Mouse (Mus musculus): ENCODE data around the gene Gm9887. TPM values are rescaled to one million over a fixed set of nuclear protein-coding genes. Genes with fewer than 3 reads are reported as not detected.

Gm9887 gene
- polyA plus RNA-seq, 1 experiment, result 1.1 TPM

GRCm38 (mm10) chr12:69416793-69417192, 44.5 kb upstream of the Gm9887 start:
- Histone ChIP-seq H3K27ac (ENCODE audit: control insufficient read depth, insufficient read depth, low read length) (no peak overlapping the region), H3K36me3 (ENCODE audit: control insufficient read depth, insufficient read depth, low read length) (no peaks in the 10 kb centered on the region), H3K4me1 (replicated peaks; ENCODE audit: control insufficient read depth, insufficient read depth, low read length) (peaks cover 22% of the 10 kb centered on the region), H3K4me3 (ENCODE audit: control insufficient read depth, insufficient read depth, low read length) (no peak overlapping the region), H3K27me3 (ENCODE audit: control insufficient read depth, insufficient read depth, low read length) (no peaks in the 10 kb centered on the region)
- TF ChIP-seq POLR2A (IDR thresholded peaks at IDR 0.05; ENCODE audit: control insufficient read depth, extremely low read depth, insufficient read depth, low read length, poor library complexity) (no peak), CTCF (IDR thresholded peaks at IDR 0.05; ENCODE audit: borderline replicate concordance, control insufficient read depth, extremely low read depth, insufficient read depth, low read length, poor library complexity) (no peak)
- 53% methylated on average over 7 of the region's 7 CpGs for WGBS
- no peak for DNase-seq

- no peak overlapping the region for H3K27ac ChIP-seq (ENCODE audit: control insufficient read depth, insufficient read depth, low read length)
Observed at GRCm38 (mm10) chr12:69414826-69415572, 42.7 kb upstream of the Gm9887 start.

GRCm38 (mm10) chr12:69413303-69413702, 41.0 kb upstream of the Gm9887 start:
- DNase-seq, result no peak
- TF ChIP-seq CTCF (IDR thresholded peaks at IDR 0.05; ENCODE audit: borderline replicate concordance, control insufficient read depth, extremely low read depth, insufficient read depth, low read length, poor library complexity), result no peak
- TF ChIP-seq POLR2A (IDR thresholded peaks at IDR 0.05; ENCODE audit: control insufficient read depth, extremely low read depth, insufficient read depth, low read length, poor library complexity), result no peak
- 4% methylated on average over 3 of the region's 3 CpGs for WGBS
- no peak overlapping the region for H3K27ac ChIP-seq (ENCODE audit: control insufficient read depth, insufficient read depth, low read length)
- peaks cover 20% of the 10 kb centered on the region for H3K4me1 ChIP-seq (replicated peaks; ENCODE audit: control insufficient read depth, insufficient read depth, low read length)
- no peaks in the 10 kb centered on the region for H3K27me3 ChIP-seq (ENCODE audit: control insufficient read depth, insufficient read depth, low read length)
- no peaks in the 10 kb centered on the region for H3K36me3 ChIP-seq (ENCODE audit: control insufficient read depth, insufficient read depth, low read length)
- H3K4me3 ChIP-seq (ENCODE audit: control insufficient read depth, insufficient read depth, low read length), result no peak overlapping the region

More at GRCm38 (mm10) chr12:69414826-69415572, 42.7 kb upstream of the Gm9887 start:
- WGBS, result 94% methylated on average over 4 of the region's 4 CpGs
- no peaks in the 10 kb centered on the region for H3K27me3 ChIP-seq (ENCODE audit: control insufficient read depth, insufficient read depth, low read length)
- no peaks in the 10 kb centered on the region for H3K36me3 ChIP-seq (ENCODE audit: control insufficient read depth, insufficient read depth, low read length)
- no peak overlapping the region for H3K4me3 ChIP-seq (ENCODE audit: control insufficient read depth, insufficient read depth, low read length)
- DNase-seq, result no peak
- peaks cover 20% of the 10 kb centered on the region for H3K4me1 ChIP-seq (replicated peaks; ENCODE audit: control insufficient read depth, insufficient read depth, low read length)
- TF ChIP-seq POLR2A (IDR thresholded peaks at IDR 0.05; ENCODE audit: control insufficient read depth, extremely low read depth, insufficient read depth, low read length, poor library complexity), result no peak
- no peak for TF ChIP-seq CTCF (IDR thresholded peaks at IDR 0.05; ENCODE audit: borderline replicate concordance, control insufficient read depth, extremely low read depth, insufficient read depth, low read length, poor library complexity)

- no peak overlapping the region for H3K27ac ChIP-seq (ENCODE audit: control insufficient read depth, insufficient read depth, low read length)
- no peak overlapping the region for H3K4me3 ChIP-seq (ENCODE audit: control insufficient read depth, insufficient read depth, low read length)
- TF ChIP-seq POLR2A (IDR thresholded peaks at IDR 0.05; ENCODE audit: control insufficient read depth, extremely low read depth, insufficient read depth, low read length, poor library complexity), result no peak
- no peak for TF ChIP-seq CTCF (IDR thresholded peaks at IDR 0.05; ENCODE audit: borderline replicate concordance, control insufficient read depth, extremely low read depth, insufficient read depth, low read length, poor library complexity)
- DNase-seq, result no peak
- 19% methylated on average over 4 of the region's 4 CpGs for WGBS
- H3K27me3 ChIP-seq (ENCODE audit: control insufficient read depth, insufficient read depth, low read length), result no peaks in the 10 kb centered on the region
- peaks cover 14% of the 10 kb centered on the region for H3K4me1 ChIP-seq (replicated peaks; ENCODE audit: control insufficient read depth, insufficient read depth, low read length)
- H3K36me3 ChIP-seq (ENCODE audit: control insufficient read depth, insufficient read depth, low read length), result no peaks in the 10 kb centered on the region
Observed at GRCm38 (mm10) chr12:69411936-69412335, 39.7 kb upstream of the Gm9887 start.

- peaks cover 14% of the 10 kb centered on the region for H3K4me1 ChIP-seq (replicated peaks; ENCODE audit: control insufficient read depth, insufficient read depth, low read length)
- no peak overlapping the region for H3K27ac ChIP-seq (ENCODE audit: control insufficient read depth, insufficient read depth, low read length)
- no peak overlapping the region for H3K4me3 ChIP-seq (ENCODE audit: control insufficient read depth, insufficient read depth, low read length)
- no peak for DNase-seq
- H3K36me3 ChIP-seq (ENCODE audit: control insufficient read depth, insufficient read depth, low read length), result no peaks in the 10 kb centered on the region
- TF ChIP-seq CTCF (IDR thresholded peaks at IDR 0.05; ENCODE audit: borderline replicate concordance, control insufficient read depth, extremely low read depth, insufficient read depth, low read length, poor library complexity) (no peak), POLR2A (IDR thresholded peaks at IDR 0.05; ENCODE audit: control insufficient read depth, extremely low read depth, insufficient read depth, low read length, poor library complexity) (no peak)
- no peaks in the 10 kb centered on the region for H3K27me3 ChIP-seq (ENCODE audit: control insufficient read depth, insufficient read depth, low read length)
- WGBS, result 66% methylated on average over 5 of the region's 5 CpGs
Observed at GRCm38 (mm10) chr12:69410767-69411166, 38.5 kb upstream of the Gm9887 start.

- TF ChIP-seq POLR2A (IDR thresholded peaks at IDR 0.05; ENCODE audit: control insufficient read depth, extremely low read depth, insufficient read depth, low read length, poor library complexity) (no peak), CTCF (IDR thresholded peaks at IDR 0.05; ENCODE audit: borderline replicate concordance, control insufficient read depth, extremely low read depth, insufficient read depth, low read length, poor library complexity) (no peak)
- WGBS, result 95% methylated on average over 13 of the region's 13 CpGs
- no peak for DNase-seq
- no peaks in the 10 kb centered on the region; the same call in 1 of the 2 replicates for H3K4me1 ChIP-seq (replicated peaks; ENCODE audit: control insufficient read depth, insufficient read depth, low read length)
- H3K4me3 ChIP-seq (ENCODE audit: control insufficient read depth, insufficient read depth, low read length), result no peak overlapping the region
- no peaks in the 10 kb centered on the region for H3K36me3 ChIP-seq (ENCODE audit: control insufficient read depth, insufficient read depth, low read length)
- H3K27ac ChIP-seq (ENCODE audit: control insufficient read depth, insufficient read depth, low read length), result no peak overlapping the region
- H3K27me3 ChIP-seq (ENCODE audit: control insufficient read depth, insufficient read depth, low read length), result no peaks in the 10 kb centered on the region
Observed at GRCm38 (mm10) chr12:69402594-69403167, 30.4 kb upstream of the Gm9887 start.

All from thymus, adult 2 months (tissue).